Mouse (Mus musculus): ENCODE measurements around the gene Klhl15.

The Klhl15 gene

DNA sequence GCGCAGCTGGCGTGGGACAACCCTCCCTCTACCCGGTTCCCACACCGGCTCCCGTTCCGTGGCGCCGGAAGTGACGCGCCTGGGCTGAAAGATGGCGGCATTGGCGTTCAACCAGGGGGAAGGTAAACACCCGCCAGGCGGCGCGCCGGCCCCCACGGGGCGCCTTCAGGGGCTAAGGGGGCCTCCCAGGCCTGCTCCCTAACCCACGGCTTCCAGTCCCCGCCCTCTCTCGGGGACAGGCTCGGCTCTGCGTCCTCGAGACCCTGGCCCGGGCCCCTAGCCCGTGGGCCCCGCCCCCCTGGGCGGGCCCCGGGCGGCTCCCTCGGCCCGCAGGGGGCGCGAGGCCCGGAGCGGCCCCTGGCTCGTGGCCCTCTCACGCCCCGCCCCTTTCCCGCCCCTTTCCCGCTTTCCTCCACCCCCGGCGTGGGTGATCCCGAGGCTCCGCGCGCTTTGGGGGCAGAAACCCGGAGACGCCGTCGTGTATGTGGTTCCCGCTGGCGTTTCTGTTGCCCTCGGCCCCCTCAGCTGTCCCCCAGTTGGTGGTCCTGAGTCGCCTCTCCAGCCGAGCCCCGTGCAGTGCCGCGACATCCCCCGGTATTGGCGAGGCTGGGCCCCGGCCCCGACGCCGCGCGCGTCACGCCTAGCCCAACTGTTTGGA is at the start of gene Klhl15:
TSS of gene Klhl15 (plus strand) at position 68 of the 658 bp plus-strand sequence.
- ChIA-PET CTCF (interaction anchor here in 3 of 4 experiments (1.0 to 1.4 kb wide), 3 partner anchors 22 kb away, joined by 3 to 4 read pairs (median 3); partner anchors contain the start of gene Eif2s3x (in 3 of the 3)), POLR2A (interaction anchor here in 3 of 4 experiments (0.6 to 3.1 kb wide), 10 partner anchors 11 to 416 kb away, joined by 3 to 23 read pairs (median 4); partner anchors contain the start of genes Eif2s3x (in 3 of the 3) and Maged1 (in 1 of the 3))

DNA sequence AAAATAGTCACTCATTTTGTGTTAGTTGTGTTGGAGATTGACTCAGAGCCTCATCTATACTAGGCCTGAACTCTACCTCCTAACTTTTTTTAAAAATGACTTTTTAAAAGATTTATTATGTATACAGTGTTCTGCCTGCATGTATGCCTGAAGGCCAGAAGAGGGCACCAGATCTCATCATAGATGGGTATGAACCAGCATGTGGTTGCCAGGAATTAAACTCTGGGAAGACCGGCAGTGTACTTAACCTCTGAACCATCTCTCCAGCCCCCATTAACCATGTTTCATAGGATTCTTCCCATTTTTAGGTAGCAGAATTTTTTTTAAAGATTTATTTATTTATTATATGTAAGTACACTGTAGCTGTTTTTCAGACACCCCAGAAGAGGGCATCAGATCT is 49.2 kb upstream of the Klhl15 start:
- POLR2A ChIA-PET = interaction anchor here in 1 of 4 experiments (1.5 kb wide), 1 partner anchor 9 kb away, joined by 4 read pairs; no protein-coding TSS in a partner anchor
- CTCF ChIA-PET = interaction anchor here in 2 of 4 experiments (0.6 to 2.1 kb wide), 4 partner anchors 9 to 1772 kb away, joined by 3 to 8 read pairs (median 5); partner anchors contain the start of gene Las1l (in 1 of the 2)

DNA sequence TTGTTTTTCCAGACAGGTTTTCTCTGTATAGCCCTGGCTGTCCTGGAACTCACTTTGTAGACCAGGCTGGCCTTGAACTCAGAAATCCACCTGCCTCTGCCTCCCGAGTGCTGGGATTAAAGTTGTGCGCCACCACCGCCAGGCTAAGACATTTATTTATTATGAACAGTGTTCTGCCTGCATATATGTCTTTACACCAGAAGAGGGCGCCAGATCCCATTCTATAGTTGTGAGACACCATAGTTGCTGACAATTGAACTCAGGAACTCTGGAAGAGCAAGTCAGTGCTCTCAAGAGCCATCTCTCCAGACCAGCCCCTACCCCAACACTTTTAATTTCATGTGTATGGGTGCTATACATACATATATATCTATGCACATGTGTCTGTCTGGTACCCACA is 40.5 kb upstream of the Klhl15 start:
- POLR2A ChIA-PET = interaction anchor here in 2 of 4 experiments (0.6 to 1.9 kb wide), 3 partner anchors 9 to 18 kb away, joined by 3 to 8 read pairs (median 4); partner anchors contain the start of gene Eif2s3x (in 1 of the 2)

DNA sequence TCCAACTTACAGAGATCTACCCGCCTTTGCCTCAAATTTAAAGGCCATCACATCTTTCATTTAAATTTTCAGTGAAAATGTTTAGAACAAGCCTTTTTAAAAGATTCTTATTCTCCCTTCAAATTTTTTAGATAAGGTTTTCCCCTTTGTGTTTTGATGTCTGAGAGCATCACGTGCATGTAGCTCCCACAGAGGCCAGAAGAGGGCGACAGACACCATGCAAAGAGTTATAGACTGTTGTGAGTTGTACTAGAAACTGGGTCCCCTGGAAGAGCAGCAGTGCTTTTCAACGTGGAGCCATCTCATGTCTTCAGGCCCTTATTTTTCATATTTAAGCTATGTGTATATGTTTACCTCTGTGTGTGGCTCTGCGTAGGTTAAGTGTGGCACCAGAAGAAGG is 36.6 kb upstream of the Klhl15 start:
- POLR2A ChIA-PET = interaction anchor here in 3 of 4 experiments (0.6 to 2.1 kb wide), 5 partner anchors 14 to 169 kb away, joined by 3 to 12 read pairs (median 3); partner anchors contain the start of genes Eif2s3x (in 2 of the 3), Apoo (in 1 of the 3) and Fam90a1b (in 1 of the 3)
- CTCF ChIA-PET = interaction anchor here (0.5 to 2.2 kb wide), 9 partner anchors 9 to 717 kb away, joined by 3 to 13 read pairs (median 3); partner anchors contain the start of genes Apoo (in 1 of the 4) and Eif2s3x (in 1 of the 4)

More for the DNA sequence above, 40.5 kb upstream of the Klhl15 start:
- CTCF ChIA-PET = interaction anchor here in 1 of 4 experiments (0.6 to 0.7 kb wide), 2 partner anchors 9 to 97 kb away, joined by 3 to 8 read pairs; no protein-coding TSS in a partner anchor

DNA sequence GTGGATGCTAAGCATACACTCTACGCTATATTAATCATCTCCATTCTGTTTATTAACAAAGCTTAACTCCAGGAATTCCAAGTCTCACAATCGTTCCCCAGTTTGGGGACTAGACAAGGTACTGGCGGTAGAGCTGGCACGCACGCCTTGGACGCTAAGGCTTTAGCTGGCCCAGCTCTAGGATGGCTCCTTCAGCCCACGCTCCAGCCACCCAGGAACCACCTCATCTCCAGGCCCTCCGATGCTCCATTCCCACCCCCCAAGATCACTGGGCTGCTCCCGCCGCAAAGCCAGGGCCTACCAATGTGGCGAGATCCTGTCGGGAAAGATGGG is 22.2 kb upstream of the Klhl15 start:
- POLR2A ChIA-PET = interaction anchor here in 3 of 4 experiments (0.5 to 2.9 kb wide), 31 partner anchors 9 to 1756 kb away, joined by 3 to 23 read pairs (median 4); partner anchors contain the start of genes Klhl15 (in 2 of the 3), Maged1 (in 2 of the 3), Apoo (in 1 of the 3) and Fam90a1b (in 1 of the 3)

DNA sequence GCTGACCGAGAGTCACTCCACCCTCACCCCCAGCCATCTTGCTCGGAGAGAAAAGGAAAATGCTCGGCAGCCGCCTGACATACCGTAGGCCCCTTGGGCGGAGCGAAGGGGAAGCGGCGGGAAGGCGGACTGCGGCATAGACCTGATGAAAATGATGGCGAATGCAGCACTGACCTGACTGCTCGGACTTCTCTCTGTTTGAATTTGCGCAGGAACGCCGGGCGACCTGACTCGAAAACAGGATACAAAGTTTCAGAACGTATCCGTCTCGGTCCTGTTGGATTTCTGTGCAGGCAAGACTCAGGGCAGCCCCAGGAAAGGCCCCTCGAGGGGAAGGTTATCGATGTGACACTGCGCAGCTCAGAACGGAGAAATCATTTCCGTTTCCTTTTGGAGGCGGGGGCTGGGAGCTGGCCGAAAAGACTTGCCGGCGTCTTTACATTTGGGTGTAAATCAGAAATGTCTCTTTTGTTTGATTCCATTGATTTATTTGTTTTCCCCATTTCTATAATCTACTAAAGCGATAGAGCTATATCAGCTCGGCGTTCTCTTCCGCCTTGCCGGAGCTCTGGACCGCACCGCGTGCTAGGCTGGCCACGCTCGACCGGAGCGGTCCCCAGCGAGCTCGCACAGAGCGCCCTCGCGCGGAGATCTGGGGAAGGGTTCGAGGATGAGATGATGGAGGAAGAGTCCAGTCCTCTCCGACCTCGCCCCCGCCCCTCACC is 21.6 kb upstream of the Klhl15 start, which contains the start of gene Eif2s3x:
TSS of gene Eif2s3x (minus strand) at position 266 of the 725 bp plus-strand sequence.
- ChIA-PET CTCF (interaction anchor here (0.5 to 1.8 kb wide), 9 partner anchors 9 to 247 kb away, joined by 3 to 13 read pairs (median 4); partner anchors contain the start of gene Klhl15 (in 1 of the 4)), POLR2A (interaction anchor here in 3 of 4 experiments (0.5 to 2.9 kb wide), 35 partner anchors 9 to 1755 kb away, joined by 3 to 23 read pairs (median 4); partner anchors contain the start of genes Klhl15 (in 2 of the 3), Maged1 (in 2 of the 3), Apoo (in 1 of the 3) and Fam90a1b (in 1 of the 3))

More for the DNA sequence above, 22.2 kb upstream of the Klhl15 start:
- CTCF ChIA-PET = interaction anchor here in 3 of 4 experiments (0.5 to 1.8 kb wide), 9 partner anchors 9 to 34 kb away, joined by 3 to 15 read pairs (median 4); partner anchors contain the start of gene Klhl15 (in 1 of the 3)

DNA sequence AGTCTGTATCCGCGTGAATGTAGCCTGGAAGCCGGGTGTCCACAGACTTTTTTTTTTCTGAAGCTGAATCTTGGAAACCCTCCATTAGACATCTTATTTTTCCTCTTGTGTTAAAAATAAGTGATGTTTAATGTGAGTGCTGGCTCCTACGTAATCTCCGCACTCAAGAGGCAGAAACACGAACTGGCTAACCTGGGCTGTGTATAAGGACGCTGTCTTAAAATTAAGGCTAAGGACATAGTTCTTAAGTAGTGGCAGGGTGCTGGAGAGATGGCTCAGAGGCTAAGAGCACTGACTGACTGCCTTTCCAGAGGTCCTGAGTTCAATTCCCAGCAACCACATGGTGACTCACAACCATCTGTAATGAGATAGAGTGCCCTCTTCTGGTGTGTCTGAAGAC is 21.0 kb upstream of the Klhl15 start:
- ChIA-PET CTCF (interaction anchor here in 3 of 4 experiments (0.5 to 1.8 kb wide), 6 partner anchors 10 to 246 kb away, joined by 3 to 13 read pairs (median 5); no protein-coding TSS in a partner anchor), POLR2A (interaction anchor here in 3 of 4 experiments (0.6 to 2.9 kb wide), 24 partner anchors 10 to 429 kb away, joined by 3 to 23 read pairs (median 5); partner anchors contain the start of genes Apoo (in 1 of the 3), Fam90a1b (in 1 of the 3), Klhl15 (in 1 of the 3) and Maged1 (in 1 of the 3))

DNA sequence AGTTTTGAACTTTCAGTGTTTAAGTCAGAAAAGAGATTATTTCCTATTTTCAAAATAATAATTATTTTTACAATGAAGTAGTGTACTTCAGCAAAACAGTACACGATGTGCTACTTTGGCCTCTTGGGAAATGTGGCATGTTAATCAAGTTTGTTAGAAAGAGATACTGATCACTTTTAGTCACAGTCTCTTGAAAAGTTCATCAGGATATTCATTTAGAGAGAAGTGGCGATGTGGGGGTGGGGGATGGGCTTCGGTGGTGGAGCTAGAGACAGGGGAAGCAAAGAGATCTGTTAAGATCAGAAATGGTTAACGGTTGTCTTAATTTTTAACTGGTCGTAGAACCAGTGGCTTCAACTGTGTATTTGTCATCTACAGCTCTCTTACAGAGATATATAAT is 967 bp upstream of the Klhl15 start:
- ChIA-PET CTCF (interaction anchor here in 1 of 4 experiments (1.4 kb wide), 1 partner anchor 21 kb away, joined by 3 read pairs; the partner anchor contains the start of gene Eif2s3x), POLR2A (interaction anchor here in 3 of 4 experiments (0.8 to 3.1 kb wide), 7 partner anchors 18 to 308 kb away, joined by 3 to 23 read pairs (median 4); partner anchors contain the start of genes Eif2s3x (in 3 of the 3) and Maged1 (in 1 of the 3))

DNA sequence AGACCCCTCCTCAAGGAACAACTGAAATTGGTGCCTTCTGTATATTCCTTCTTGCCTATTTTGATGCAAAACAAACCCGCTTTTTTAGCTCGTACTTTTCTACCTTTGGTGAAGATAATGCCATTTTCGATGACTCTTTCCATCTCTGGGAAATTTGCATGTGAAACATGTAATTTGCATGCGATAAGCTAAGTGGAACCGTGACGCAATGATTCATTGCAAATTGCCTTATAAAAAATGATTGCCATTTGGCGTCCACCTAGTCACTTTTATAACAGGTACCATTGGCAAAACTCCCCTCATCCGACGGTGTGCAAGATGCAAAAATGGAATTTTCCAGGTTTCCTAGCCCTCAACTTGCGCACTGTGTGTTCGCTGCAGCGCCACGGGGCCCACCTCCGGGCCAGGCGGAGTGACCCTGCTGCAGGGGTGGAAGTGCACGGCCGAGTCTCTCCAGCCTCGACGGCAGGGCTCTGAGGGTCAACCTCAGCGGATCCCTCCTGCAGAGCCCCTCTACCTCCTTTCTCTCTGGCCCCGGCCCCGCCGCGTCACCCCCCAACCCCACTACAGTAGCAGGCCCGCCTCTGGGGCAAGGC is 365 bp upstream of the Klhl15 start:
- POLR2A ChIA-PET = interaction anchor here in 3 of 4 experiments (0.8 to 3.1 kb wide), 6 partner anchors 19 to 308 kb away, joined by 3 to 23 read pairs (median 4); partner anchors contain the start of genes Eif2s3x (in 3 of the 3) and Maged1 (in 1 of the 3)
- CTCF ChIA-PET = interaction anchor here in 1 of 4 experiments (1.4 kb wide), 1 partner anchor 21 kb away, joined by 3 read pairs; the partner anchor contains the start of gene Eif2s3x

DNA sequence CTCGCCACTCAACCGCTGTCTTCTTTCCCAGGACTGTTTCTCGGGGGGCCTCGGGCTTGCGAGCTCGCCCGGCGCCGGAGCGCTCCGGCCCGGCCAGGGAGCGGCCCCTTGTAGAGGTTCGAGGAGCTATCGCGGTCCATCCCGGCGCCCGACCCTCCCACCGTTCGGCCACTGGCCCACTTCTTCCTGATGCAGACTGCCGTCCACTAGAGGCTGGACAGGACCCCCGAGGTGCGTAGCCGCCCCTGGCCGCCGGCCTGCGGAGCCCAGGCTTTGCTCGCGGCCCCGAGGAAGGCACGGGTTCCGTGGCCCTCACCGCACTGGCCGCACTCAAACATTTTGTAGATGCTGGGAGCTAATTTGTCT is 774 bp downstream of the Klhl15 start:
- ChIA-PET POLR2A (interaction anchor here in 3 of 4 experiments (0.6 to 3.1 kb wide), 10 partner anchors 10 to 417 kb away, joined by 3 to 23 read pairs (median 4); partner anchors contain the start of genes Eif2s3x (in 2 of the 3), Apoo (in 1 of the 3), Fam90a1b (in 1 of the 3) and Maged1 (in 1 of the 3)), CTCF (interaction anchor here in 2 of 4 experiments (1.0 to 1.2 kb wide), 2 partner anchors 22 kb away, joined by 3 to 4 read pairs; partner anchors contain the start of gene Eif2s3x (in 2 of the 2))

DNA sequence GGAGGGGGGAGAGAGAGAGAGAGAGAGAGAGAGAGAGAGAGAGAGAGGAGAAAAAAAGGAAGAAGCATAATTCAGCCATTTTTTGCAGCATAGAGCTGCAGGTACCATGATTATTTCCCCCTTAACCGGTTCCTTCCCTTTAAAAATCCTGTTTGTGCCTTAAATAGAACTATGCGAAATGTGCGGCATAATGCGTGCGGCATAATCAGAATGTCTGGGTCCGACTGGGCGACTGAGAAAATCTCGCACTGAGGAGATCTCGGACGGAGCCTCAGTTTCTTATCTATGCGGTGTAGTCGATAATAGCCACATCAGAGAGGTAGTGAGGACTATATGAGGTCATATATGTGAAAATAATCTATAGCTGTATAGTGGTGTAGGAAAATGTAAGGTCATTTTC is 1.2 kb downstream of the Klhl15 start:
- ChIA-PET POLR2A (interaction anchor here in 3 of 4 experiments (0.6 to 3.1 kb wide), 11 partner anchors 9 to 630 kb away, joined by 3 to 23 read pairs (median 4); partner anchors contain the start of genes Eif2s3x (in 2 of the 3), Apoo (in 1 of the 3), Fam90a1b (in 1 of the 3) and Maged1 (in 1 of the 3)), CTCF (interaction anchor here in 3 of 4 experiments (0.6 to 1.2 kb wide), 4 partner anchors 9 to 58 kb away, joined by 3 to 13 read pairs (median 6); partner anchors contain the start of gene Eif2s3x (in 2 of the 3))

DNA sequence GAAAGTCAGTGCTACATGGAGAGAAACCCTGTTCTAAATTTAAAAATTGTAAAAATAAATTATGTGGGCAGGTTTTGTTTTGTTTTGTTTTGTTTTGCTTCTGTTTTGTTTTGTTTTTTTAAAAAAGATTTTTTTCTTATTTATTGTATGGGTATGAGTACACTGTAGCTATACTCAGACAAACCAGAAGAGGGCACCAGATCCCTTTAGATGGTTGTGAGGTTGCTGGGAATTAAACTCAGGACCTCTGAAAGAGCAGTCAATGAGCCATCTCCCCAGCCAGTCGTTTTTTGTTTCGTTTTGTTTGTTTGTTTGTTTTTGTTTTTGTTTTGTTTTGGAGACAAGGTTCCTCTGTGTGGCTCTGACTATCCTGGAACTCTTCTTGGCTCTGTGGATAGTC is 54.5 kb downstream of the Klhl15 start:
- POLR2A ChIA-PET = no interaction called here

DNA sequence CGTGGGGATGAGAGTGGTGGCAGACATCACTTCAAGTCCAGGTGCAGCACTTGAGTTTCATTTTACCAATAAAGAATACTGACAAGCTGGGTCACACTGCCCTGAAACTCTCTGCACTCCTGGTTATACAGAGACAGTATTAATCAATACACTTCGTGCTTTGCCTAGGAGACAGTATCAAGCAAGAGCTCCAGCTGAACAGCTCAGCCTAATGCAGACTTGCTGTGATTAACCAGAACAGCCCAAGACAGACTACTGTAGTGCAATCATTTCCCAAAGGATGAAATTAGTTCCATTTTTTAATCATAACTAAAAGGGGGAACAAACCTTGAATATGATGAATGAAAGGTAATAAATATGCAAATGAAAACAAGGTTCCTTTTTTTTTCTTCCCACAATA is 68.5 kb downstream of the Klhl15 start:
- CTCF ChIA-PET = no interaction called here
- POLR2A ChIA-PET = no interaction called here

More for the DNA sequence above, 54.5 kb downstream of the Klhl15 start:
- CTCF ChIA-PET = interaction anchor here in 3 of 4 experiments (0.5 to 1.2 kb wide), 5 partner anchors 31 to 402 kb away, joined by 3 to 7 read pairs (median 4); partner anchors contain the start of genes Apoo (in 1 of the 3), Fam90a1b (in 1 of the 3) and Maged1 (in 1 of the 3)

DNA sequence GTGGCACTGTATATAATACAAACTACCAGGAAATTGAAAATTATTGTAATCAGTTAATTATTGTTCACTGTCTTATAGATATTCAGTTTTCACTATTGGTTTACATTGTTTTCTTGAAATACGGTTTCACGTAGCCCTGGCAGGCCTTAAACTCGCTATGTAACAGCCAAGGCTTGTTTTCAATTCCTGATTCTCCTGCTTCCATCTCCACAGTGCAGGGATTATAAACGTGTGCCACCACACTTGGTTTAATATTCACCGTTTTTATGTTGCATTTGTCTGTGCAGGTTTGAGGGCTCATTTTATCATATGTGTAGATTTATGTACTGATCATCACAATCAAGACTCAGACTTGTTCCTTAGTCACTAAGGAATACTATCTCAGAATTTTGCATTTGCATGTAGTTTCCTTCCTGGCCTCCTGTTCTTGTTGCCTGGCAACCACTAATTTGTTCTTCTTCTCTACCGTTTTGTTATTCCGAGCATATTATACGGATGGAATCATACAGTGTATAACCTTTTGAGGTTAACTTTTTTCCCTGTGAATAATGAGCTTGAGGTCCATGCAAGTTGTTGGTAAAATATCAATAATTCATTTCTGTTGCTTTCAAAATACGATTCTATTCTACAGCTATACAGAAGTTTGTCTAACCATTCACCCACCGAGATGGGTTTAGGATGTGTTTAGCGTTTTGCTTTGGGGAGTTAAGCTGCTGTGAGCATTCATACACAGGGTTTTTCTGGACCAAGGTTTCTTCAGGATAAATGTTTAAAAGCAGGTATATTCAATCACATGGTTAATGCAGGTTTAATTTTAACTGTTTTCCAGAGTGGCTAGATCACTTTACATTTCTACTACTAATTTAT is 86.9 kb downstream of the Klhl15 start:
- POLR2A ChIA-PET = no interaction called here
- CTCF ChIA-PET = no interaction called here

All from embryonic stem cell, embryonic (primary cell).